8 mouse cellular contexts compared by ENCODE assay signal in the genomic region with DNA sequence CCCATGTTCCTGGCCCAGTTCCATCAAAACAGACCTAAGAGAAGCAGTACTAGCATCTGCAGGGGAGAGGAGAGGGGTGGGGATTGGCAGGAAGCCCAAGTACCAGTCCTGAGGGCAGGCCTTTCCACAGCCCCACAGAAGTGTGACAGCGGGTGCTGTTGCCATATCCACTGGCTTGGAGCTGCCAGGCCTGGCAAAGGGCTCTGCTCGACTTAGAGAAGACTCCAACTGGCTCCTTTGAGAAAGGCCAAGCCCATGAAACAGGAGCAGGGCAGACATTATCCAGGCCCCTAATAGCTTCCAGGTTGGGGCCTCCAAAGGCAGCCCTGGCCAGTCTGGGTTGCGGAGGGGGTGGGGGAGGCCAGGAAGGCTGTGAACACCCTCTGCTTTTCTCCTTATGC. TPM values are rescaled to one million over a fixed set of nuclear protein-coding genes. Genes with fewer than 3 reads are reported as not detected.
A peak's percentile ranks its signal among the peaks of the same experiment; 100 is the strongest.
DNase-seq lines count a peak whose midpoint lies in the region; ATAC-seq and TF ChIP-seq lines count a peak whose summit lies in the region.

No protein-coding gene starts in this region.

- peaks cover 21% of the 10 kb centered on the region for H3K4me1 ChIP-seq in hindbrain, postnatal 0 days (ENCODE audit: insufficient read depth, low read length)
- H3K4me1 ChIP-seq in hindbrain, embryonic 12.5 days, result peaks cover 51% of the 10 kb centered on the region
- peaks cover 39% of the 10 kb centered on the region for H3K4me1 ChIP-seq in forebrain, embryonic 16.5 days (replicated peaks; ENCODE audit: control insufficient read depth, insufficient read depth, low read length)
- peaks cover 53% of the 10 kb centered on the region for H3K4me1 ChIP-seq in limb, embryonic 12.5 days (replicated peaks)

- peak; percentile 73 for DNase-seq in hindbrain, postnatal 0 days (ENCODE audit: low spot score)
- peak; percentile 95 for DNase-seq in MN1 (ENCODE audit: low spot score)
- DNase-seq in ovary, postnatal 10 days (ENCODE audit: low spot score), result no peak
- no peak for DNase-seq in testis, postnatal 10 days (ENCODE audit: low spot score)
- DNase-seq in cerebellum, adult 9-10 months, result no peak

- no peaks in the 10 kb centered on the region for H3K9me3 ChIP-seq in hindbrain, postnatal 0 days (ENCODE audit: low read length)
- no peaks in the 10 kb centered on the region for H3K9me3 ChIP-seq in hindbrain, embryonic 12.5 days (replicated peaks)
- H3K9me3 ChIP-seq in forebrain, embryonic 16.5 days (ENCODE audit: control insufficient read depth, low read length), result no peaks in the 10 kb centered on the region
- no peaks in the 10 kb centered on the region for H3K9me3 ChIP-seq in limb, embryonic 12.5 days

- H3K27me3 ChIP-seq in hindbrain, postnatal 0 days (ENCODE audit: insufficient read depth, low read length), result peaks cover 13% of the 10 kb centered on the region; the same call in 1 of the 2 replicates
- H3K27me3 ChIP-seq in hindbrain, embryonic 12.5 days, result peaks cover 61% of the 10 kb centered on the region
- 0 out of 2 replicates have a peak, but pooled peaks cover 4% of the 10 kb centered on the region for H3K27me3 ChIP-seq in forebrain, embryonic 16.5 days (replicated peaks; ENCODE audit: control insufficient read depth, insufficient read depth, low read length)
- H3K27me3 ChIP-seq in limb, embryonic 12.5 days, result peaks cover 13% of the 10 kb centered on the region

- no peak for TF ChIP-seq CTCF in hindbrain, postnatal 0 days (IDR thresholded peaks at IDR 0.05; ENCODE audit: low read depth)

- ATAC-seq in hindbrain, postnatal 0 days, result peak; percentile 18; the same call in 1 of the 2 replicates
- no peak for ATAC-seq in hindbrain, embryonic 12.5 days (ENCODE audit: low FRiP score)
- peak; percentile 34 for ATAC-seq in forebrain, embryonic 16.5 days
- ATAC-seq in limb, embryonic 12.5 days (ENCODE audit: insufficient number of reproducible peaks, insufficient read depth, low FRiP score, low TSS enrichment, low read depth), result peak; percentile 30; the same call in 1 of the 2 replicates

- no peak overlapping the region for H3K27ac ChIP-seq in hindbrain, postnatal 0 days
- no peak overlapping the region for H3K27ac ChIP-seq in hindbrain, embryonic 12.5 days
- no peak overlapping the region for H3K27ac ChIP-seq in forebrain, embryonic 16.5 days (ENCODE audit: low read length)
- peak overlapping the region; percentile 80 for H3K27ac ChIP-seq in limb, embryonic 12.5 days

- H3K36me3 ChIP-seq in hindbrain, postnatal 0 days (ENCODE audit: insufficient read depth, low read length), result no peaks in the 10 kb centered on the region
- no peaks in the 10 kb centered on the region for H3K36me3 ChIP-seq in hindbrain, embryonic 12.5 days
- no peaks in the 10 kb centered on the region for H3K36me3 ChIP-seq in forebrain, embryonic 16.5 days (ENCODE audit: control insufficient read depth, insufficient read depth)
- peaks cover 36% of the 10 kb centered on the region for H3K36me3 ChIP-seq in limb, embryonic 12.5 days

- no peak overlapping the region for H3K9ac ChIP-seq in hindbrain, postnatal 0 days (replicated peaks; ENCODE audit: low read length)
- no peak overlapping the region for H3K9ac ChIP-seq in hindbrain, embryonic 12.5 days
- H3K9ac ChIP-seq in forebrain, embryonic 16.5 days (replicated peaks; ENCODE audit: low read depth, low read length), result no peak overlapping the region
- 0 out of 2 replicates have a peak overlapping the region, but pooled peaks have one; percentile 19 for H3K9ac ChIP-seq in limb, embryonic 12.5 days (replicated peaks)

- no peak overlapping the region for H3K4me2 ChIP-seq in hindbrain, postnatal 0 days (ENCODE audit: low read depth, low read length)
- no peak overlapping the region for H3K4me2 ChIP-seq in hindbrain, embryonic 12.5 days (replicated peaks)
- H3K4me2 ChIP-seq in forebrain, embryonic 16.5 days (ENCODE audit: low read length), result no peak overlapping the region
- H3K4me2 ChIP-seq in limb, embryonic 12.5 days, result peak overlapping the region; percentile 78

- H3K4me3 ChIP-seq in hindbrain, postnatal 0 days (ENCODE audit: low read length), result no peak overlapping the region
- H3K4me3 ChIP-seq in hindbrain, embryonic 12.5 days, result no peak overlapping the region
- H3K4me3 ChIP-seq in forebrain, embryonic 16.5 days (replicated peaks; ENCODE audit: low read length), result no peak overlapping the region
- peak overlapping the region; percentile 12; the same call in 1 of the 2 replicates for H3K4me3 ChIP-seq in limb, embryonic 12.5 days (replicated peaks)

- WGBS in hindbrain, postnatal 0 days, result 41% methylated on average over 3 of the region's 3 CpGs
- 62% methylated on average over 3 of the region's 3 CpGs for WGBS in hindbrain, embryonic 12.5 days
- WGBS in forebrain, embryonic 16.5 days, result 29% methylated on average over 3 of the region's 3 CpGs
- WGBS in limb, embryonic 12.5 days, result 10% methylated on average over 3 of the region's 3 CpGs

RNA-seq across cellular contexts. Expression of gene Ccdc102a, which starts 3.2 kb away (rescaled TPM):
- total RNA-seq in hindbrain, postnatal 0 days (2014; rRNA removed), result 7.8 and 12.8 TPM in 2 replicates
- 5.5 and 6.1 TPM in 2 replicates for polyA plus RNA-seq in hindbrain, postnatal 0 days (2015; fragmentation: Nextera tagmentation; extraction: Ambion mirVana)
- polyA plus RNA-seq in hindbrain, embryonic 12.5 days (2016; fragmentation: Nextera tagmentation; extraction: Ambion mirVana), result 30.8 and 30.9 TPM in 2 replicates
- 4.6 and 5.7 TPM in 2 replicates for polyA plus RNA-seq in forebrain, embryonic 16.5 days (2015; fragmentation: Nextera tagmentation; extraction: Ambion mirVana)
- 48.5 and 52.6 TPM in 2 replicates for polyA plus RNA-seq in limb, embryonic 12.5 days (2016; fragmentation: Nextera tagmentation; extraction: Ambion mirVana)

RNA-seq across cellular contexts. Expression of gene Adgrg5, which starts 8.8 kb away (rescaled TPM):
- not detected in 2 replicates for total RNA-seq in hindbrain, postnatal 0 days (2014; rRNA removed)
- polyA plus RNA-seq in hindbrain, postnatal 0 days (2015; fragmentation: Nextera tagmentation; extraction: Ambion mirVana), result 0.11 TPM in 1 of 2 replicates, not detected in the other
- polyA plus RNA-seq in hindbrain, embryonic 12.5 days (2016; fragmentation: Nextera tagmentation; extraction: Ambion mirVana), result 0.12 TPM in 1 of 2 replicates, not detected in the other
- polyA plus RNA-seq in forebrain, embryonic 16.5 days (2015; fragmentation: Nextera tagmentation; extraction: Ambion mirVana), result not detected in 2 replicates
- polyA plus RNA-seq in limb, embryonic 12.5 days (2016; fragmentation: Nextera tagmentation; extraction: Ambion mirVana), result 0.23 TPM in 1 of 2 replicates, not detected in the other

RNA-seq across cellular contexts. Expression of gene Dok4, which starts 38.6 kb away (rescaled TPM):
- 121 and 127 TPM in 2 replicates for total RNA-seq in hindbrain, postnatal 0 days (2014; rRNA removed)
- 60.8 and 66.9 TPM in 2 replicates for polyA plus RNA-seq in hindbrain, postnatal 0 days (2015; fragmentation: Nextera tagmentation; extraction: Ambion mirVana)
- polyA plus RNA-seq in hindbrain, embryonic 12.5 days (2016; fragmentation: Nextera tagmentation; extraction: Ambion mirVana), result 28.4 and 29.9 TPM in 2 replicates
- polyA plus RNA-seq in forebrain, embryonic 16.5 days (2015; fragmentation: Nextera tagmentation; extraction: Ambion mirVana), result 75.3 and 81.4 TPM in 2 replicates
- polyA plus RNA-seq in limb, embryonic 12.5 days (2016; fragmentation: Nextera tagmentation; extraction: Ambion mirVana), result 18.9 and 20.0 TPM in 2 replicates

RNA-seq across cellular contexts. Expression of gene Polr2c, which starts 57.5 kb away (rescaled TPM):
- 65.3 and 81.6 TPM in 2 replicates for total RNA-seq in hindbrain, postnatal 0 days (2014; rRNA removed)
- 102 TPM in 2 replicates for polyA plus RNA-seq in hindbrain, postnatal 0 days (2015; fragmentation: Nextera tagmentation; extraction: Ambion mirVana)
- 120 and 129 TPM in 2 replicates for polyA plus RNA-seq in hindbrain, embryonic 12.5 days (2016; fragmentation: Nextera tagmentation; extraction: Ambion mirVana)
- polyA plus RNA-seq in forebrain, embryonic 16.5 days (2015; fragmentation: Nextera tagmentation; extraction: Ambion mirVana), result 150 and 153 TPM in 2 replicates
- 161 and 173 TPM in 2 replicates for polyA plus RNA-seq in limb, embryonic 12.5 days (2016; fragmentation: Nextera tagmentation; extraction: Ambion mirVana)

RNA-seq across cellular contexts. Expression of gene Adgrg1, which starts 59.9 kb away (rescaled TPM):
- 236 and 284 TPM in 2 replicates for total RNA-seq in hindbrain, postnatal 0 days (2014; rRNA removed)
- 105 TPM in 2 replicates for polyA plus RNA-seq in hindbrain, postnatal 0 days (2015; fragmentation: Nextera tagmentation; extraction: Ambion mirVana)
- 187 and 194 TPM in 2 replicates for polyA plus RNA-seq in hindbrain, embryonic 12.5 days (2016; fragmentation: Nextera tagmentation; extraction: Ambion mirVana)
- 132 and 152 TPM in 2 replicates for polyA plus RNA-seq in forebrain, embryonic 16.5 days (2015; fragmentation: Nextera tagmentation; extraction: Ambion mirVana)
- 7.0 and 7.1 TPM in 2 replicates for polyA plus RNA-seq in limb, embryonic 12.5 days (2016; fragmentation: Nextera tagmentation; extraction: Ambion mirVana)

Comparison
In these comparisons a context has a peak if more than half of its experiments do, and no peak if none do; other contexts are left out.
1. DNase-seq: peak in hindbrain, postnatal 0 days (single experiment) and MN1 (single experiment); none in ovary, postnatal 10 days (single experiment), testis, postnatal 10 days (single experiment) and cerebellum, adult 9-10 months (single experiment).